Mouse (Mus musculus) NIH3T3 (cell line): ENCODE measurements around the gene Ccdc171.
"Not testable (repeated sequence)": the region's sequence is repeated elsewhere in the genome, so short reads cannot be mapped to it uniquely, and the experiment has no call there.

ENCODE experiments used
- DNase-seq: peaks from one replicate; pipeline ENCODE4 v3.0.0-alpha.2; 2012; ENCODE audit warnings: low read depth

Gene Ccdc171

DNA sequence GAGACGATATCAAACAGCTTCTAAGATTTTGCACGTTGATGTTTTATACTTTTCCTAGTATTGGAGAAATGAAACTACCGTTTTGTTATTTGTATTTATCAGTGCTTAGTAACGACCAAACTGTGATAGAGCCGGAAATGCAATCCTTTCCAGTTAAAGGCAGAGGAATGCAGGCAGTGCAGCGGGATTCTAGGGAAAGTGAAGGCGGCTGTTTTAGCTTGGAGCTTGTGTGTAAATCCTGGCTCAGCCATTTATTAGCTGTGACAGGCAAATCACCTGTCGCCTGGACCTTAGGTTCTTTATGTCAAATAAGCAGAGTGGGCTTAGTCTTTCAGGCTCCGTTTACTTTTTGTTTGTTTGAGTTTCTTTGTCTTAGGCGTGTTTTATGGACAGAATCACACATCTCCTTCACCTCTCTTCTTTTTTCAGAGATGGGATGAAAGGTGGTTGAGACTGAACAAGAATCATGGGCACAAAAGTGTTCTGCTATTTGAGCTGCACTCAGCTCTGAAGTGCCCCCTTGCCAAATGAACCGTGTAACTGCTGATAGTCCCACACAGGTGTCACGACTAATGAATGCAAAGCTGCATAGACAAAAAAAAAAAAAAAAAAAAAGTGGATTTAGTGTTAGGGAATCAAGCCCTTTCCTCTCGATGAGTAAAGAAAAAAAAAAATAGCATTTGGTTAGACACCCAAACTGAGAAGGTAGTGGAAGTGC, 1.1 kb downstream of the Ccdc171 start:
- DNase-seq = peak; percentile 58

GRCm38 (mm10) chr4:83526988-83527334, 1.6 kb downstream of the Ccdc171 start:
- DNase-seq = no peak

GRCm38 (mm10) chr4:83527921-83528320, 2.6 kb downstream of the Ccdc171 start:
- DNase-seq = peak; percentile 80

GRCm38 (mm10) chr4:83530060-83530459, 4.7 kb downstream of the Ccdc171 start:
- peak; percentile 49 for DNase-seq

GRCm38 (mm10) chr4:83533168-83533911, 8.0 kb downstream of the Ccdc171 start:
- DNase-seq = no peak

- DNase-seq = no peak
These were observed 8.7 kb downstream of the Ccdc171 start for GRCm38 (mm10) chr4:83534024-83534423.

- no peak for DNase-seq
These were observed 24.2 kb downstream of the Ccdc171 start for GRCm38 (mm10) chr4:83549501-83549900.

DNA sequence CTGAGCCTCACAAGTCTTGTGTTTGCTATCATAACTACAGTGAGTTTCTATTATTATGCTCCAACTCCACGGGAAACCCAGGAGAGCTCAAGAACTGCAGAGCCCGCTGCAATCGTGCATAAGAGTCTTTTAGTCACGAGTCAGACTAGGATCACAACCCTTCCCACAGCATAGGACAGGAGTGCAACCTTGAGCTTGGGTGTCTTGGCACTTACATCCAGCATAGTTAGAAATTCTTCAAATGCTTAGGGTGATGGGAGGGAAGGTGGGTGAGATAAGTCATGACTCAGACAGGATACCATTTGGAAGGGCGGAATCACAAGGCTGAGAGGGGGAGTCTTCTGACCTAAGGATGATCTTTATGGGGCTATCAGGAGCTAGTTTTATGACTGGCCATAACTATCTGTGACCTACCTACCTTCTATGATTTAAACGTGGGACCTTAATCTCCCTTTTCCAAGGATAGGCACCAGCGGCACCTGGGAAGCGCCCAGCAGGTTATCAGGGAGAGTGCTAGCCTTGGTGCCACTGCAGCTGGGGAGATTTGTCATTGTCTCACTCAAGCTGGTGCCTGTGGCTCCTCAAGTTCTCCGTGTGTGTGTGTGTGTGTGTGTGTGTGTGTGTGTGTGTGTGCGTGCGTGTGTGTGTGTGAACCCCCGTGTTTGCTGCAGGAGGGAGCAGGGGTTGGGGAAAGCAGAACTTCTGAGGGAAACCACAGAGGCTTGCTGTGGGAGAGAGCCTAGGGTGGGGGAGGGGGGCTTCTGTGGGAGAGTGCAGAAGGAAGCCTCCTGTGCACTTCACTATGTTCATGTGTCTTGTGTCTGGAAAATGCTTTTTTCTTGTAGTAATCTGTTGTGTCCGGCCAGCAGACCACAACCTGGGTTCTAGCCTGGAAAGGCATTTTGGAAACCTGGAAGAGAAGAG, 42.1 kb downstream of the Ccdc171 start:
- DNase-seq = no peak

DNA sequence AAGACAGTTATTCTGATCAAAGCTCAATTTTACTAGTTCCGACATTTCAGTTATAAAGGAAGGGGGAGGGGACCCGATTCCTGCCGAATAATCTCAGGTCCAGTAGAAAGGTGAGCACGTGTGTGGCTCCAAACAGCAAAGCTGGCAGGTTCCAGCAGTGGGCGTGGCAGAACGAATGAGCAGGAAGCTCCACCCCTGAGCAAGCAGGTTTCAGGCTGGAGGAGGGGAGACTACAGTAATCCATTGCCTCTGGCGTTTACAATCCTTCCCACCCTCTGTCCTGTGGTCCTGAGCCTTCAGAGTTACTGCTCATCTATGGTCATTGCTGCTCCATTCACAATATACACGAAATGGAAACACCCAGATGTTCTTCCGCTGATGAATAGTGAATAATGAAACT, 42.8 kb downstream of the Ccdc171 start:
- DNase-seq = not testable (repeated sequence)

GRCm38 (mm10) chr4:83570569-83570968, 45.2 kb downstream of the Ccdc171 start:
- DNase-seq = peak; percentile 78

DNA sequence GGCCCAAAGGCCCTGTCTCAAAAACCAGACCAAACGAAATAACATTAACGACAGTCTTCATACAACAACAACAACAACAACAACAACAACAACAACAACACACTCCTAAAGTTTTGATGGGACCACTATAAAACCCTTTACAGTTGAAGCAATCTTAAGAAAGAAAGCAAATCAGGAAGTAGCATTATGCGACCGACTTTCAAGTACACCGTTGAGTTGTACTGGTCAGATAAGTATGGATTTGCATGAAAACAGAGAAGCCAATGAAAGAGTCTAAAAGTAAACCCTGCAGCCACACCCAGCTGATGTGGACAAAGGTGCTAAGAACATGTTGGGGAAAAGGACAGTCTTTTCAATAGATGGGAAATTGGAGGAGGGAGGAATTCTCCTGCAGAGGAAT, 45.7 kb downstream of the Ccdc171 start:
- no peak for DNase-seq

DNA sequence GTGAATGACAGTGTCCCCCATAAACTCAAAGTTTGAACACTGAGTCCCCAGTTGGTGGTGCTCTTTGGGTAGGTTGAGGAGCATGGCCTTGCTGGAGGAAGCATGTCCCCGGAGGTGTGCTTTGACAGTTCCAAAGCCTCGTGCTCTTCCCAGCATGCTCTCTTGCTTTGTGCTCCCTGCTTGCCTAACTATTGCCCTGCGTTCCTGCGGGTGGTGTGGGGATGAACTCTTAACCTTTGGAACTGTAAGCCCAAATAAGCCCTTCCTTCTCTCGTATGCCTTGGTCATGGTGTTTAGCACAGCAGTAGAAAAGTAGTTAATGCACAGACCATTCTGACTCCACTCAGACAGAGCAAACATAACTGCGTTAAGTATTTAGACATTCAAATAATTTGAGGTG, 47.2 kb downstream of the Ccdc171 start:
- no peak for DNase-seq

DNA sequence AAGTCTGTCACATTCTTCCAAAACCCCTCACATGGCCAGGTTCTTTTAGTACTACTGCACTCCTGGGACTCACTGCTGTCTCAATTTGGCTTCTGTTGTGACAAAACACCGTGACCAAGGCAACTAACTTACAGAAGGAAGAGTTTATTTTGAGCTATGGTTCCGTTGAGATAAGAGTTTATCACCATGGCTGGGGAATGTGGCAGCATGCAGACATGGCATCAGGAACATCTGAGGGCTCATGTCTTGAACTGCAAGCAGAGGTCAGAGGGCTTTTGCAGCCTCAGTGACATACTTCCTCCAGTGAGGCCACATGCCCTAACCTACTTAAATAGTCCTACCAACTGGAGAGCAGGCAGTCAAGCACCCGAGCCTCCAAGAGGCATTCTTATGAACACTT, 51.0 kb downstream of the Ccdc171 start:
- DNase-seq = no peak

GRCm38 (mm10) chr4:83580157-83580556, 54.8 kb downstream of the Ccdc171 start:
- peak; percentile 58 for DNase-seq

GRCm38 (mm10) chr4:83587563-83587962, 62.2 kb downstream of the Ccdc171 start:
- no peak for DNase-seq

GRCm38 (mm10) chr4:83596486-83596885, 71.1 kb downstream of the Ccdc171 start:
- DNase-seq = peak; percentile 62

DNA sequence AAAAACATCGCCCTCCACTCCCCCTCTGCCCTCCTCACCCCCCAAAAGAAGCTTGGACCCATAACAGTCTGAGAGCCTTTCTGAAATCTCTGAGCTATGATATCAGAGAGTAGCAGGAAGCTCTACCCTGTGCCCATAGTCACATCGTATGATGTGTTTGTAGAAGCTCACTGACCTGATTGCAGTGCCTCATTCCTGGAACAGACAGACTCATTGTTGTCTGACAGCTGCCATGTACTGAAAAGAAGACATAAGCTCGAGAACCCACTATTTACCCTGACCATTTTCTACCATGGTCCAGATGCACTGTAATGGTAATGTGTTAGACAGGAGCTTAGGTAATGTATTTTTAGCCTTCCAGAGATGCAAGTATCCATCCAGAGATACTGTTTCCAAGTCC, 85.8 kb downstream of the Ccdc171 start:
- no peak for DNase-seq

DNA sequence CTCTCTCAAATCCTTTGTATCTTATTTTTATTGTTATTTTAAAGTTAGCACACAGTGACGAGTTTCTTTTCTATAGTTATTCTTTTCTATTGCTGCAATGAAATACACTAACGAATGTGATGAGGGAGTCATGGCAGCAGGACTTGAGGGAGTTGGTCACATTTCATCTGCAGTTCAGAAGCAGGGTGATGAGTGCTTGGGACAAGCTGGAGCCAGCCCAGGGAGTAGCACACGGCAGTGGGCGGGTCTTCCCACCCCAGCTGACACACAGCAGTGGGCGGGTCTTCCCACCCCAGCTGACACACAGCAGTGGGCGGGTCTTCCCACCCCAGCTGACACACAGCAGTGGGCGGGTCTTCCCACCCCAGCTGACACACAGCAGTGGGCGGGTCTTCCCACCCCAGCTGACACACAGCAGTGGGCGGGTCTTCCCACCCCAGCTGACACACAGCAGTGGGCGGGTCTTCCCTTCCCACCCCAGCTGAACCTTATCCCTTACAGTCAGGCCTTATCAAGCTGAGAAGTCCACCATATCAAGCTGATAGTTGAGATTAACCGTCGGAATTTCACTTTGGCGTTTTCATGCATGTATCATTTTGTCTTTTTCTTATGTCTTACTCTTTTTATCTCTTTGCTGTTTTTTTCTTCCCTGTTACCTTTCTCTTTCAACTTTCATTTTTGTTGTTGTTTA, 97.8 kb downstream of the Ccdc171 start:
- DNase-seq = not testable (repeated sequence)

GRCm38 (mm10) chr4:83623732-83624131, 98.4 kb downstream of the Ccdc171 start:
- no peak for DNase-seq

- no peak for DNase-seq
These were observed 126.1 kb downstream of the Ccdc171 start for GRCm38 (mm10) chr4:83651453-83651852.

- DNase-seq = no peak
These were observed 130.1 kb downstream of the Ccdc171 start for GRCm38 (mm10) chr4:83655396-83655795.

DNA sequence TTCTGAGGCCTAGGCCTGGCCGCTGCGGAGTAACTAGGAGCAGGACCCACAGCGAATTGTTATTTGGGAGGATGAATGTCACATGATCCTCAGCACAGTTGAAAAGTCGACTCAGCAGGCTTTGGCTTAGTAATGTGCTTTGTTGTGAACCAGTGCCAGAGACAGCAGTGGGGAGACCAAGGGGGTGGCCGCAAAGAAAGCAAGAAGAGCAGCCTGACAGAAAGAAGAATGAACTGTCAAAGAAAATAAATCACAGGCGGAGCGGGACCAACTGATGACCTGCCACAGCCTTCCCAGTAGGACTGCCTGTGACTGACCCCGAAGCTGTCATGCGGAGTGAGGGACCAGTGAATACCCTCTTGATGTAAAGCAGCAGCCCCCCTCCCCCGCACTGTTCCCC, 131.2 kb downstream of the Ccdc171 start:
- peak; percentile 20 for DNase-seq
